Mouse (Mus musculus): ENCODE data around the gene Twf2. TPM values are rescaled to one million over a fixed set of nuclear protein-coding genes. Genes with fewer than 3 reads are reported as not detected.

The Twf2 gene
- total RNA-seq, 2 experiments from 2014 or later, result 122 to 142 TPM

DNA sequence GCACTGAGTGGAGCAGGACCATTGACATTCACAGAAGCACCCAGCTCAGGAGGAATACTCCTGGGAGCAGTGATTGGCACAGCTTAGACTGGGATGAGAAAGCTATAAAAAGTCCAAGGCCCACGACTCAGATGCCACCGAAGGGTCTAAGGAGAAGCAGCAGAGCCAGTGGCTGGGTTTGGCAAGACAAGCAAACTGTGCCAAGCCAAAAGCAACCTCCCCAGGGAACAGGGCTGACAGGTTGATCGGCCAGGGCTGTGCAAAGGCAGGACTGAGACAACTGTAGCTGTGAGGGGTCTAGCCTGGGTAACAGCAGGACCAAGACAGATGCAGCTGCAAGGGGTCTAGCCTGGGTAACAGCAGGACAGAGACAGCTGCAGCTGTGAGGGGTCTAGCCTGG is 30.0 kb downstream of the Twf2 start:
- intact Hi-C loops (cut with DNase I), result no loop called here
- no peak for DNase-seq

GRCm38 (mm10) chr9:106233953-106234352 is 31.0 kb downstream of the Twf2 start:
- intact Hi-C loops (cut with DNase I), result no loop called here
- no peak for DNase-seq

DNA sequence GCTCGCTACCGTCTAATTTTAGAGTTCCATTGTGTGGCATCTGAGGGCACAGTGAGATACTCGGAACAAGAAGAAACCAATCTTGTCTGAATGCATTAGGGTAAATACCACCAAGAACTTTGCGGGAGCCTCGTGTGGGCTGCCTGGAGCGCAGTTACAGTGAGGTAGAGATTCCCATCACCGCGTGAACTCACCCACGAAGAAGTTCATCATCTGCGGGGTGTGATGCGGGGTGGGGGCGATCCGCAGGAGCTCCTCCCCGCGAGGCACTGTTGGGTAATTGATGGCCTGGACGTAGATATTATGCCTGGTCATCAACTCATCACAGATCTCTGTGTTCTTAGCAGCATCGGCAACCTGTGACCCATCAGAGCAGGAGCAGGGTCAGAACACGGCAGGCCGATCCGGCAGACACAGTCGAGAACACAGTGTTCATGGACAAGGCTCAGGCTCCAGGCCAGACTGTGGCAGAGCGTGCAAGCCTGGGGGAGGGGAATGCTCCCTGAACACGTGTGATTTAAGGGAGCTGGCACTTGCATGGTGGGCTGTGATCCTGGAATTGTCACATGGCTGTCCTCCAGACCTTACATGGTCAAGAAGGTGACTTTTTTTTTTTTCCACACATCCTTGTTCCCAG is 32.4 kb downstream of the Twf2 start:
- peak; percentile 58 to 60 for DNase-seq
- intact Hi-C loops (cut with DNase I), result no loop called here

GRCm38 (mm10) chr9:106236156-106236817 is 33.4 kb downstream of the Twf2 start:
- DNase-seq, result no peak
- intact Hi-C loops (cut with DNase I), result no loop called here

DNA sequence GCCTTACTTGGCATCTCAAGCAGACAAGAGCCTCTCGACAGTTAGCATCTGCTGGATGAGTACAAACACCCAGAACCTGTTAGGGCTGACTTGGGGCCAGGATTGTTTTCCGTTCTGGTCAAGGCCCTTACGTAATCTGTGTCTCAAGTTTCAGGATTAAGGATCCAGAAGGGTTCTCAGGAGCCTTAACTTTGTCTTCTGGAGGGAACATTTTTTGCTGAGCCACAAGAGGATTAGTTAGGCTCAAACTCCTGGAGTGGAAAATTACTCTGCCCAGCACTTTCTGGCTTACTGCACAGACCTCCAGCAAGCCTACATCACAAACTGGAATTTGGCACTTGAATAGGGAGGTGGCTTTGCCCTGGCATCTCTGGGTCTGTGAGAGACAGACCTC is 33.9 kb downstream of the Twf2 start:
- intact Hi-C loops (cut with DNase I), result no loop called here
- no peak for DNase-seq

GRCm38 (mm10) chr9:106237401-106237800 is 34.5 kb downstream of the Twf2 start:
- intact Hi-C loops (cut with DNase I), result no loop called here
- DNase-seq, result no peak

DNA sequence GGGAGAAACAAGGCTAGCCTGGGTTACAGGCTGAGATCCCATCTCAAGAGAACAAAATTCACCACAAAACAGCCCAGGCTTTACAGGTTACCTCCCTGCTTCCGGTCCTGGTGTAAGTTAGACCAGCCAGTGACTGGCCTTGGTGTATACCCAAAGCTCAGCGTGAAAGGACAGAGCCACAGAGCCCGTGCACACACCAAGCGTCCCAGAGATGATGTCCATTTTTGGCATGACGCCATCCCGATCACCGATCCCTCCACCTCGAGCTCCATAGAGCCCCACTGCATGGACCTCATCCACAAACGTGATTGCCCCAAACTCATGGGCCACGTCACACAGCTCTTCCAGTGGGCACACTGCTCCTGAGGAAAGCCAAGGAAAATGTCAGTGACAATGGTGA is 35.0 kb downstream of the Twf2 start:
- intact Hi-C loops (cut with DNase I), result no loop called here
- DNase-seq, result no peak

DNA sequence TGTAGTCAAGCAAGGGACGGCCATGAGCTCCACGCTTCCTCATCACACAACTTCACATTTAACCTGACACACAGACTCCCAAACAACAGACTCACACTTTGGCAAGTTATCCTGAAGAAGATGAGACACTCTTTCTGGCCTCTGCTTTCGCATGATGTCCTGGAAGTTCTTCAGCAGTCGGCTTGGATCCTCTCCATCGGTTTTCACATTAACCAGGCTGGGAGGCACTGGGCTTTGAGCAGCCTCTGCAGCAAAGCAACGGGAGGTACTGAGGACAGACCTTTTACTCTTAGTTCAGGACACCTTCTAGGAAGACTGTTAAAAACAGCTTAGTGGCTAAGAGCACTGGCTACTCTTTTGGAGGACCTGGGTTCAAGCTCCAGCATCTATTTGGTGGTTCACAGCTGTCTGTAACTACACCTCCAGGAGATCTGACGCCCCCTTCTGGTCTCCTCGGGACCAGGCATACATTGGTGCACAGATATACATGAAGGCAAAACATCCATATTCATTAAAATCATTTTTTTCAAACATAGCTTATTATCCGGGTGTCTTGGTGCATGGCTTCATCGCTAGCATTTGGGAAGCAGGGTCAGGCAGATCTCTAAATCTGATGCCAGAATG is 38.7 kb downstream of the Twf2 start:
- intact Hi-C loops (cut with DNase I), result no loop called here
- no peak for DNase-seq

DNA sequence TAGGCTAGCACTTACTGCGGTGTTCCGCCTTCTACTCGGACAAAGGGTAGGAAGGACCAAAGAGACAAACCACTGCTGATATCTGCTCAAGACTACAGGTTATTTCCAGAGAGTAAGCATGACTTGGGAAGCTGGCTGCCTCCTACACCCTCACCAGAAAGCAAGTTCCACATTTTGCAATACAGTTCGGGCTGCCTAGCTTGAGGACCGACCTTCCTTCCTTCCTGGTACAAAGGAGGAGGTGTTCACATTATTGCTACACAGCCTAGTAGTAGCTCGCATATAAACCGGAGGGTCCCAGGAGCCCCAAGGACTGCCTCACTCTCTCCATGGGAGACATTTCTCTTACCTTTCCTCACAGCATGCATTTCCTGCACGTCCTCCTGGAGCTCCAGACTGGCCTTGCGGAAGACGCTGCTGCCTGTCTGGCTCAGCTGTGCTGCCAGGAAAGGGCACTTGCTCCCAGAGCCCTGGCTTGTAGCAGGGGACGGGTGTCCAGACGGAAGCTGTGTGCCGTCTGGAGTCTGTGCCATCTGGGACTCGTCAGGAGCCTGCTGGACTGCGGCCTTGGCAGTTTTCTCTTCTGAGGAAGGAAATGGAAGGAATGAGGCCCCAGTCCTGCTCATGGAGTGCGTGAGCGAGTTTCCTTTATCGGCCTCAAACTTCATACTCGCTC is 40.0 kb downstream of the Twf2 start:
- peak; percentile 38 to 54 for DNase-seq
- intact Hi-C loops (cut with DNase I), result no loop called here

DNA sequence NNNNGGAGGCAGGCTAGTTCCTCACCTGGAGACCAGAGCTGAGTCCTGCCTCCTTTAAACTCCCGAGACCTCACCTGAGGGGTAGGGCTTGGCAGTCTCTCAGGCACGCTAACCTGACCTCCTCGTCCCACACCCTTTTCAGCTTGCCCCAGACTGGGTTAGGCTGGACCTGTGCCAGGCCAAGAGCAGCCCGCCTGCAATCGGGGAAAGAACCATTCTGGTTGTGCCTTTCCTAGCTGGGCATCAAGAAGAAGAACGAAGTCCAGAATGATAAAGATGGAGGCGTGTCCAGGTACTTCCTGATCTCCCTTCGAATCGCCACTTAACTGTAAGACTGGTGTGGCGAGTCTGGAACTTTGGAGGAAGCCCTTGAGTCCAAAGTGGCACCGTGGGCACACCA is 46.6 kb downstream of the Twf2 start:
- intact Hi-C loops (cut with DNase I), result loop anchor here (2.0 kb wide), 1 partner anchor 27 kb away; no protein-coding TSS in a partner anchor
- no peak for DNase-seq

DNA sequence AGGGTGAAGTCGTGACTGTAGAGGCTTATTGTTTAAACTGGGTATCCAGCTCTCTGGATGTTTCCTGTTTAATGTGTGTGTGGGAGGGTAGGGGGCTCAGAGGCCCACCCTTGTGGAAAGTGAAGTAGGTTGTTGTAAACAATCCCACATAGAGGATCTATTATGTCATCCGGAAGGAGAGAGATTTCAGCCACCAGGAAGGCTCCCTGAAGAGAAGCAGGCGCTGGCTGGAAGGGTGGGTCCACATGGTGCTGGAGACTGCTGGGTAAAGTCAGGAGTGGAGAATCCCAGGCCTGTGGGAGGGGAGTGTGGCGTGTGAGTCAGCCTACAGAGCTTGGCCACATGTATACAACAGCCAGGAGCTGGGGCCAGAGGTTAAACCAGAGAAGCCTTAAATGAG is 47.3 kb downstream of the Twf2 start:
- peak; percentile 34 to 40 for DNase-seq

DNA sequence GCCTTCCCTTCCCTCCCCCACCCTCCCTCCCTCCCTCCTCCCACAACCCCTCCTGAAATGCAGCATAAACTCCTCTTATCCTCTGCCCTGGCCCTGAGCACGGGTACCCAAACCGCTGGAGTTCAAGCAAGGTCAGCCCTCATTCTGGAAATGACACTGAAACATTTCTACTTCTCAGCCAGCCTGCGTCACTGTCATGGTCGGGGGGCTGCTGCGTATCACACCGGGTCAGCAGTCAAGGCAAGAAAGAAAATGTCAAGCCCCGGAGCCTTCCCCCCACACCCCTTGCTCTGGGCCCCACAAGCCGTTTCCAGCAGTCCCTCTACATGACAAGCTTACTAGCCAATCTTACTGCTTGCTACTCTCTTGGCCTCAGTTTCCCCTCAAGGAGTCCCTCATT is 48.2 kb downstream of the Twf2 start:
- DNase-seq, result no peak
- intact Hi-C loops (cut with DNase I), result no loop called here

More for the DNA sequence above, 47.3 kb downstream of the Twf2 start:
- intact Hi-C loops (cut with DNase I), result no loop called here

DNA sequence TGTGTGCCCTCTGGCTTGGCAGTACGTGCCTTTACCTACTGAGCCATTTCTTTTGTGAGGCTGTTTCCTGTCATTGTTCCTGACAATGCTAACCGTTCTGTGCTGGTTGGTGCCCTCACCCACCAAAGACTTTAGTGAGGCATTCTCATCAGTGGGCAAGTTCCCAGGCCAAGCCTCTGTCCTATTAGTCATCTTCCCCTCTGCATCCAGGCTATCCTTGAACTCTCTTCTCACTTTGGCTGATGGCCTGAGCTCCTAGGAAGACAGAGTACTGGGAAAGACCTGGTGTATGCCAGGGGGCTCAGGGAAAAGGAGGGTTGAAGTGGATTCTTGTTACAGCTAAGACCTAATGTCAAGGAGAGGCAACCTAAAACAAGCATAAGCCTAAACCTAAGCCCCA is 51.1 kb downstream of the Twf2 start:
- intact Hi-C loops (cut with DNase I), result no loop called here

GRCm38 (mm10) chr9:106258412-106258811 is 55.5 kb downstream of the Twf2 start:
- DNase-seq, result no peak
- intact Hi-C loops (cut with DNase I), result no loop called here

More for the DNA sequence above, 51.1 kb downstream of the Twf2 start:
- DNase-seq, result no peak

DNA sequence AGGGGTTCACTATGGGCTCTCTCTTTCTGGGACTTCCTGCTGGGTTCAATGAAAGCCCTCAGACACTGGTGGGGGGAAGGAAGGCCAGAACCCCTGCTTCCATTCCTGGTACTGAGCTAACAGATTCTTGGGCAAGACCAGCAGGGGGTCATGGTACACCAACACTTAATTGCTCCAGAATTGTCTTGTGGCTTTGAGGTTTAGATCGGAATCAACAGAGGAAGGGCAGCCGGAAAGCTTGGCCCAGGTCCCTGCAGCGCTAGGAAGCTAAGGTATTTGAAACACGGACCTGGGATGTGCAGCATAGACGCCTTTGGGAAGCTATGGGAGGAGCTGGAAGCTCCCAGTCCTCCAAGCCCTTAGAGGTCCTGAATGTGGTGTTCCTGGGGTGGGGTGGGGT is 56.1 kb downstream of the Twf2 start:
- intact Hi-C loops (cut with DNase I), result no loop called here
- no peak for DNase-seq

- no peak for DNase-seq
- intact Hi-C loops (cut with DNase I), result no loop called here
Measured at GRCm38 (mm10) chr9:106261058-106261457, 58.1 kb downstream of the Twf2 start.

DNA sequence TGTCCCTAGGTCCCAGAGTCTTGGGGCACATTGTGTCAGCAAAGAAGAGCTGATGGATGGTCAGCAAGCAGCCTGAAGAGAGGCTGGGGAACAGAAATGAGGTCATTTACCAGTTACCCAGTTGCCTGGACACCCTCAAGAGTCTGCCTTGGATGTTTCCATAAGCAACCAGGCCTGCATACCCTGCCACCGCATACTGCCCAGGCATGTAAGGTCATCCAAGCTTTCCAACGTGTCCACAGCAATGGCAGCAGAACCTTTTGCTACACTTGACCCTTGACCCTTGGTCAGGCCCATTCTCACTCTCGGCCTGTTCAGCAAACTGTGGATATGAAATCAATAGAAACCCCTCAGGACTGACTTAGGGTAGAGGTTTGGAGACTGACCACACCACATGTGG is 58.6 kb downstream of the Twf2 start:
- intact Hi-C loops (cut with DNase I), result no loop called here
- no peak for DNase-seq

GRCm38 (mm10) chr9:106262075-106262474 is 59.2 kb downstream of the Twf2 start:
- DNase-seq, result no peak
- intact Hi-C loops (cut with DNase I), result no loop called here

- intact Hi-C loops (cut with DNase I), result no loop called here
- no peak for DNase-seq
Measured at GRCm38 (mm10) chr9:106263381-106263924, 60.5 kb downstream of the Twf2 start.
